Mouse (Mus musculus) intestine, embryonic 15.5 days (tissue): Measurements from ENCODE around the gene Mpig6b. TPM values are rescaled to one million over a fixed set of nuclear protein-coding genes. Genes with fewer than 3 reads are reported as not detected.

Source experiments
- ATAC-seq: fragments of 200-750 bp; cut with Nextera tagmentation; 2 replicates; pipeline ENCODE4 v1.8.0; 2017; ENCODE audit warnings: moderate TSS enrichment, moderate library complexity
- H3K27ac ChIP-seq: fragments of 300-500 bp; sonication (generic); 2 replicates; pipeline ENCODE4 v1.5.1; 2015; ENCODE audit warnings: mild to moderate bottlenecking, inconsistent platforms
- H3K27me3 ChIP-seq: fragments of 300-500 bp; sonication (generic); replicated peaks from 2 replicates; pipeline ENCODE4 v1.6.1; 2015; ENCODE audit warnings: inconsistent platforms
- H3K36me3 ChIP-seq: fragments of 300-500 bp; sonication (generic); 2 replicates; pipeline ENCODE4 v1.6.1; 2015; ENCODE audit warnings: inconsistent platforms
- H3K4me1 ChIP-seq: fragments of 300-500 bp; sonication (generic); replicated peaks from 2 replicates; pipeline ENCODE4 v1.6.1; 2015; ENCODE audit warnings: inconsistent platforms
- H3K4me2 ChIP-seq: fragments of 300-500 bp; sonication (generic); replicated peaks from 2 replicates; pipeline ENCODE4 v1.6.1; 2015; ENCODE audit warnings: mild to moderate bottlenecking, inconsistent platforms
- H3K4me3 ChIP-seq: fragments of 300-500 bp; sonication (generic); replicated peaks from 2 replicates; pipeline ENCODE4 v1.5.1; 2015; ENCODE audit warnings: inconsistent platforms
- H3K9ac ChIP-seq: fragments of 300-500 bp; sonication (generic); 2 replicates; pipeline ENCODE4 v1.6.1; 2015; ENCODE audit warnings: inconsistent platforms
- H3K9me3 ChIP-seq: fragments of 300-500 bp; sonication (generic); 2 replicates; pipeline ENCODE4 v1.6.1; 2016; ENCODE audit warnings: inconsistent platforms
- WGBS: fragments of 180-500 bp; shearing (Covaris S2); methylation state at CpG from one replicate; pipeline ENCODE4 v1.1.7; 2015; 5-methylcytosine and 5-hydroxymethylcytosine counted together
- polyA plus RNA-seq: library from polyadenylated mRNA; unstranded; fragments of >200 nt; fragmentation: Nextera tagmentation; extraction: Ambion mirVana; gene quantifications from 2 replicates; pipeline ENCODE4 v1.2.1, GENCODE M21; 2015

The Mpig6b gene
- polyA plus RNA-seq, 1 experiment from 2014 or later, result 0.35 TPM

DNA sequence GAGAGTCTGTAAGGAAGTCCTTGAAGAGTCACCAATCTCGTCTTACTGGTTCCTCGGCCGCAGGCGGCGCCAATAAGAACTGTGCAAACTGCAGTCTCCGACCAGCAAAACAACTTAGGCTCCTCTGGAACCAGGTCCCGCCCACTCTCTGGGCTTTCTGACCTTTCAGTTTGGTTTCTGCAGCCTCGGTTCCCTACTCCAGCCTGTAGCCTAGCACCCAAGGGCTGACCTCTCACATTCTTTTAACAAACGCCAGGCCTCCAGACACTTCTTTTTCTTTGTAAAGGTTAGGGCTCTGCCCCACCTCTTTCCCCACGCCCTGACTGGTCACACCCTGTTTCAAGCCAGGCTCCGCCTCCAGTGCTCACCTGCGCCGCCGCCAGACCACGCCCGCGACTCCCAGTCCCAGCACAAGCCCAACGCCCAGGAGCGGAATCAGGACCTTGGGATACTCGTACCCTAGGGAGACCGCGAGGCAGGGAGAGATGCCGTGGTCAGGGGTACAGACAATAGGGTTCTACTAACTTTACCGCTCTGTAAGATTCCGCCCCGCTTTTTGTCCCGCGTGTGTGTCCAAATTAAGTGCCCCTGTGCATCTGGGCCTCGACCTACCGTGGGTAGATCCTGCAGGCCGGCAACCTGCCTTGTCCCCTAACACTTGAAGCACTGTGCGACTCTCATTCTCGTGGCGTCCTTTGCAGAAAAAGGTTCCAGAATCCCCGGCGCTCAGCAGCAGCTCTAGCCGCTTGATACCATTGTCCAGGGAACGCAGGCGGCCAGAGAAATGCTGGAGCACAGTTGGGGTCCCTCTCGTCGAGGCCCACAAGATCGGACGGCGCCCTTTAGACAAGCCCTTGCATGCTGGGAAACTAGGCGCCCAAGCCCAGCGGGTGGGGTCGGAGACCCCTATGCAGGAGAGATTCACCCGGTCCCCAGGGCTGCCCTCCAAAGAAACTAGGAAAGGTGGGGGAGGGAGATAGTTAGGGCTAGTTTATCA, 735 bp downstream of the Mpig6b start, which contains the start of gene Ly6g6c:
Ly6g6c (plus strand) TSS at position 438 of the 997 bp plus-strand sequence.
- ATAC-seq, result peak; percentile 89
- Histone ChIP-seq H3K9me3 (no peaks in the 10 kb centered on the region), H3K9ac (peak within 1 kb of the TSS; percentile 42), H3K4me2 (peak within 1 kb of the TSS; percentile 73), H3K27me3 (0 out of 2 replicates have a peak, but pooled peaks cover 6% of the 10 kb centered on the region), H3K36me3 (peaks cover 7% of the 10 kb centered on the region; the same call in 1 of the 2 replicates), H3K27ac (peak within 1 kb of the TSS; percentile 52), H3K4me3 (peak within 1 kb of the TSS; percentile 32), H3K4me1 (peaks cover 50% of the 10 kb centered on the region)
- 3% methylated on average over 48 of the region's 48 CpGs for WGBS

DNA sequence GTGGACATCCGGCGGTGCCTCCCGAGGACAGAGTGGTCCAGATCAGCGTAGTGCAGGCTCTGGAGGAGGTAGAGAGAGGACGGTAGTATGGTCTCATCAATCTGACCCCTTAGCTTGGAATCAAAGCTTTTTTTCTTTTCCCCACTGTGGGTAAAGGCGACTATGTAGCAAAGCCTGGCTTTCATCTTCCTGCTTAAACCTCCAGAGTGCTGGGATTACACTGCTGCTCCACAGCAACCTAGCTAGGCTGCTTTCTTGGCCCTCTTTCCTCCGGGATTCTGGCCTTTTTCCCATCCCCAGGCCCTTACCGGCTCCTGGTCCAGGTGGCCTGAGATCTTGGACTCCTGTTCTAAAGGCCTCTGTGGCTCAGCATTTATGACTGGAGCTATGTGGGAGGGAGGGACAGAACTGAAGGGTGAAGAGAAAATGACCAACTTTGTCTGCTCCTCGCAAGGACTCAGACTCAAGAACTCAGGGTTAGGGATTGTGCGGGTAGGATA, 1.6 kb downstream of the Mpig6b start:
- Histone ChIP-seq H3K36me3 (peaks cover 7% of the 10 kb centered on the region; the same call in 1 of the 2 replicates), H3K9ac (no peak overlapping the region), H3K4me3 (peak overlapping the region; percentile 32), H3K9me3 (no peaks in the 10 kb centered on the region), H3K27me3 (0 out of 2 replicates have a peak, but pooled peaks cover 6% of the 10 kb centered on the region), H3K4me2 (peak overlapping the region; percentile 73), H3K4me1 (peaks cover 57% of the 10 kb centered on the region), H3K27ac (peak overlapping the region; percentile 52)
- WGBS, result 32% methylated on average over 10 of the region's 10 CpGs
- peak; percentile 3 for ATAC-seq

DNA sequence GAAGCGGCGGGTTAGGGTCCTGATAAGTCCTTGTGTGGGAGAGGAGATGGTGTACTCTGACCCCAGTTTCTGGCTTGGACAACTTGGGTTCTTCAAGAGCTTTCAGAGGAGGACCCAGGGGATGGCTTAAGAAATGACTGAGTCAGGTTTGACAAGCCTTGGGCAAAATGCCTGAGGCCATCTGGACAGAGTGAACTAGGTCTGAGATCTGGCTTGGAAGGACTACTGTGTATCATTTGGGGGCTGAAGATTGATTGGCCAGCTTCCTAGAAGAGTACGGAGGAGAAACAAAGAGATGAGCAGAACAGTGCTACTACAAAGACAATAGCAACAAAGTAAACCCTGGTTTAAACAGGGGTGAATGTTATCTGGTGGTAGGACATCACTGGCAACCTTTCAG, 2.5 kb downstream of the Mpig6b start:
- H3K9me3 ChIP-seq, result no peaks in the 10 kb centered on the region
- H3K9ac ChIP-seq, result no peak overlapping the region
- H3K27ac ChIP-seq, result no peak overlapping the region
- 0 out of 2 replicates have a peak, but pooled peaks cover 6% of the 10 kb centered on the region for H3K27me3 ChIP-seq
- 81% methylated on average over 3 of the region's 3 CpGs for whole genome bisulfite sequencing
- no peak overlapping the region for H3K4me2 ChIP-seq
- H3K36me3 ChIP-seq, result peaks cover 7% of the 10 kb centered on the region; the same call in 1 of the 2 replicates
- ATAC-seq, result no peak
- H3K4me3 ChIP-seq, result no peak overlapping the region
- peaks cover 62% of the 10 kb centered on the region for H3K4me1 ChIP-seq

DNA sequence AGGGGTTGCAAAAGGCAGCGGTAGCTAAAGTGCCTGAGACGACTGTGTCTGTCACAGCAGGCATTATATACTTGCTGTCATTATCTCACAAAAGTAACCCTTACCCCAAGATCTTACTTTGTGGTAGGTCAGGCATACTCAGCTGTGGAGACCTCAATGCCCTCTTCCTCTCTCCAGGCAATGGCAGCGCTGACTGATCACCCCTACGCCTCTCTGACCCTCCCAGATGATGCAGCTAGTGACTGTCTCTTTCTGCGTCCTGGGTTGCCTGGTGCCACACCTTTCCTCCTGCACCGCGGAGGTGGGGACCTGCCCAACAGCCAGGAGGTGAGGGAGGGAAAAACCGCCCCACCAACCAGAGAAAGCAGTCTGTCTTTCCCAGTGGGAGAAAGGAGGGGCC, 4.7 kb downstream of the Mpig6b start:
- Histone ChIP-seq H3K4me2 (no peak overlapping the region), H3K27ac (0 out of 2 replicates have a peak overlapping the region, but pooled peaks have one; percentile 6), H3K4me1 (peaks cover 65% of the 10 kb centered on the region), H3K27me3 (no peaks in the 10 kb centered on the region), H3K9me3 (no peaks in the 10 kb centered on the region), H3K4me3 (no peak overlapping the region), H3K36me3 (peaks cover 7% of the 10 kb centered on the region; the same call in 1 of the 2 replicates), H3K9ac (no peak overlapping the region)
- ATAC-seq, result no peak
- 66% methylated on average over 8 of the region's 8 CpGs for WGBS

DNA sequence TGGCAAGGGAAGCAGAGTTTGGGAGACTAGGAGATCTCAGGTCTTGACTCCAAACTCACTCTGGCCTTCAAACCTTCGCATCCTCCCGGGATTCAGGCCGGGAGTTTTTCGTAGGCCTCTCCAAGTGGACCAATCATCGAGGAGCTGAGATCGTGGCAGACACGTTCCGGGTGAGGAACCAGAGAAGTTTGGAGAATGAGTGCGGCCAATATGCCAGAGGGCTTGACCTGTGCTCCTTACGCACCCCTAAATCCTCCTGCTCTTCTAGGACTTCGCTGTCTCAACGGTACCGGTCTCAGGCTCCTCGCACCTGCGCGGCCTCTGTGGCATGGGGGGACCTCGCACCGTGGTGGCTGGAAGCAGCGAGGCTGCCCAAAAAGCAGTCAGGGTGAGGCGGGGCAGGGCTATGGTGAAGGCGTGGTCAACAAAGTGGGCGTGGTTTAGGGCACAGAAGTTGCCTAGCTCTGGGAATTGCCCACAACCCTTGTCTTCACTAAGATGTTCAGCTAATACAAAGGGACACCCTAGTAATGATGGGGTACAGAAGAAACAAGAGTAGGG, 5.2 kb downstream of the Mpig6b start:
- peaks cover 9% of the 10 kb centered on the region for H3K36me3 ChIP-seq
- H3K27ac ChIP-seq, result no peak overlapping the region
- 0 out of 2 replicates have a peak overlapping the region, but pooled peaks have one; percentile 2 for H3K9ac ChIP-seq
- peak overlapping the region; percentile 65 for H3K4me3 ChIP-seq
- ATAC-seq, result no peak
- no peaks in the 10 kb centered on the region for H3K27me3 ChIP-seq
- 63% methylated on average over 22 of the region's 22 CpGs for WGBS
- no peaks in the 10 kb centered on the region for H3K9me3 ChIP-seq
- peaks cover 64% of the 10 kb centered on the region for H3K4me1 ChIP-seq
- peak overlapping the region; percentile 79 for H3K4me2 ChIP-seq

DNA sequence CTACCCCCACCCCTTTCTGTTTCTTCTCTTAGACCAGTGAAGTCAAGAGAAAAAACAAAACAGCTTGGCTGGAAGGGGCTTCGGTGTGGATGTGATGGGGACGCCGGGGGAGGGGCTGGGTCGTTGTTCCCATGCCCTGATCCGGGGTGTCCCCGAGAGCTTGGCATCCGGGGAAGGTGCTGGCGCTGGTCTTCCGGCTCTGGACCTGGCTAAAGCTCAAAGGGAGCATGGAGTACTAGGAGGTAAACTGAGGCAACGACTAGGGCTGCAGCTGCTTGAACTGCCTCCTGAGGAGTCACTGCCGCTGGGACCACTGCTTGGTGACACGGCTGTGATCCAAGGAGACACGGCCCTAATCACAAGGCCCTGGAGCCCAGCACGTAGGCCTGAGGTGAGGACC, 5.9 kb downstream of the Mpig6b start:
- peak overlapping the region; percentile 65 for H3K4me3 ChIP-seq
- H3K9ac ChIP-seq, result peak overlapping the region; percentile 71
- H3K4me1 ChIP-seq, result peaks cover 57% of the 10 kb centered on the region
- peak overlapping the region; percentile 93; the same call in 1 of the 2 replicates for H3K27ac ChIP-seq
- peaks cover 14% of the 10 kb centered on the region for H3K36me3 ChIP-seq
- WGBS, result 29% methylated on average over 14 of the region's 14 CpGs
- H3K27me3 ChIP-seq, result no peaks in the 10 kb centered on the region
- peak overlapping the region; percentile 79 for H3K4me2 ChIP-seq
- no peak for ATAC-seq
- no peaks in the 10 kb centered on the region for H3K9me3 ChIP-seq

DNA sequence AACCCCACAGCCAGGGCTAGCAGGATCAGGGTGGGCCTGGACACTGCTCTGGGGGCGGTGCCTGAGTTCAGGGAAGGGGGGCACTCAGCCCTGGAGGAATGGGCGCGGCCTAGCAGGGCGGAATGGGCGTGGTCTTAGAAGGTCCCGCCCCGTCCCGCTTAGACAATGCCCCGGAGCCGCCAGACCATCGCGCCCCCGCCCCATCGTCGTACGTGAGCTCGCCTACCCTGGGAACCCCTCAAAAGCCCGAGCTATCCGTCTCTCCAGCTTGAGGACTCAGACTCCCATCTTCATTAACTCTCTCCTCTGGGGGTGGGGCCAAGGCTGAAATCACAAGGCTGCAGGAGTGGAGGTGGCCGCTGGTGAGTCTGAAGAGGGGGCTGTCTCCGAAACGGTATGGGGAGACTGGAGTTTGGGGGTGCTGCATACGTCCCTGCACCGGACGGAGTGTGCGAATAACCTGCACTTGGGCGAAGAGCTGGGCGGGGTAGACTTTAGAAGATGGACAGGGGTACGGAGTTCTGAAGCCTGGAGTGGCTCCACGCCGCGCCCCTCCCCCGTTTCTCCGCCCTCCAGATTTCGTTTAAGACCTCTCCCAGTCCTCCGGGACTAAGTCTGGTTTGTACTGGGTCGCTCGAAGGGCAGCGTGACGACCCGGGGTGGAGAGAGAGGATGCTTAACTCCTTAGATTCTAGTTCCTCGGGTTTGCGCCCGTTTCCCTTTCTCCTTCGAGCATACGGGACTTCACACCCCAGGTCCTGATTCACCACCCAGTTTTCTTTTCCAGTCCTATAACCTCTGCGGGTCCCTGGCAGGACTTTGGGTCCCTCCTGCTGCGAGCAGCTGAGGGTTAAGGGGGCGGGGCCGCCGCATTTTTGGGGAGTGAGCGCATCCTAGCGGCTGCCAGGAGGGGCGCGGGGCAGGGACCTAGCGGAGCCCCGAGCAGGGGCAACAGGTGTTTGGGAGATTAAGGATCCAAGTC, 6.8 kb downstream of the Mpig6b start, which contains the start of gene Ddah2:
Ddah2 (plus strand) TSS at position 125 of the 982 bp plus-strand sequence.
- peaks cover 48% of the 10 kb centered on the region for H3K4me1 ChIP-seq

DNA sequence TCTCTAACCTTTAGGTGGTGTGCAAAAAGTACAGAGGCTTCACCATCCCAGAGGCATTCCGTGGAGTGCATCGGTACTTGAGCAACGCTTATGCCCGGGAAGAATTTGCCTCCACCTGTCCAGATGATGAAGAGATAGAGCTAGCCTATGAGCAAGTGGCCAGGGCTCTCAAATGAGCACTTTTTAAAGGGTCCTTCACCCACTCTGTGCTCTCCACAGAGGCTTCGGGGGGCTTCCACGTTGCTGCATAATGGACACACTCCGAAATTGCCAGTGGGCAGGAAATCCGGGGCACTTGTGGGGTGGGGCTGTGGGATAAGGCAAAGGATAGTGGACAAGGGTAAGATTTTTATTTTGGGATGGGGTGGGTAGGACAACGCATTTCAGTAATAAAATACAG, 7.7 kb downstream of the Mpig6b start:
- Histone ChIP-seq H3K4me3 (no peak overlapping the region), H3K4me2 (peak overlapping the region; percentile 79), H3K36me3 (peaks cover 25% of the 10 kb centered on the region), H3K4me1 (peaks cover 42% of the 10 kb centered on the region), H3K9me3 (0 out of 2 replicates have a peak, but pooled peaks cover 4% of the 10 kb centered on the region), H3K9ac (no peak overlapping the region), H3K27ac (peak overlapping the region; percentile 27; the same call in 1 of the 2 replicates), H3K27me3 (no peaks in the 10 kb centered on the region)
- ATAC-seq, result peak; percentile 1; the same call in 1 of the 2 replicates
- 54% methylated on average over 9 of the region's 9 CpGs for WGBS

More for the DNA sequence above, 6.8 kb downstream of the Mpig6b start, which contains the start of gene Ddah2:
- peak; percentile 91 for ATAC-seq
- no peaks in the 10 kb centered on the region for H3K27me3 ChIP-seq
- H3K9me3 ChIP-seq, result 0 out of 2 replicates have a peak, but pooled peaks cover under 1% of the 10 kb centered on the region
- peak within 1 kb of the TSS; percentile 65 for H3K4me3 ChIP-seq
- WGBS, result under 1% methylated on average over 57 of the region's 57 CpGs
- H3K27ac ChIP-seq, result peak within 1 kb of the TSS; percentile 93
- peaks cover 19% of the 10 kb centered on the region for H3K36me3 ChIP-seq
- H3K9ac ChIP-seq, result peak within 1 kb of the TSS; percentile 71
- H3K4me2 ChIP-seq, result peak within 1 kb of the TSS; percentile 79

DNA sequence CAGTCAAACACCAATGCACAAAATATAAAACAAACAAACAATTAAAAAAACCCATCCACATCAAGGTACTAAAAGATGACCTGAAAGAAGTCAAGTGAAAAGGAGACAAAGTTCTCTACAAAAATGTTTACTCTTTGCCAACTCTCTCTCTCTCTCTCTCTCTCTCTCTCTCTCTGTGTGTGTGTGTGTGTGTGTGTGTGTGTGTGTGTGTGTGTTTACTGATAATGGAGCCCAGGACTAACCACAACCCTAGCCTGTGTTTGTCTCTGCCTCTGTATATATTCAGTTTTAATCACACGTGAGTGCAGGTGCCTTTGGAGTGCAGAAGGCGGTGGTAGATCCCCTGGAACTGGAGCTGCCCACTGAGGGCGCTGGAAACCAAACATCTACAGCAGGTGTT, 8.9 kb downstream of the Mpig6b start:
- 74% methylated on average over 3 of the region's 3 CpGs for whole genome bisulfite sequencing
- no peak for ATAC-seq
- Histone ChIP-seq H3K27ac (no peak overlapping the region), H3K9ac (no peak overlapping the region), H3K27me3 (no peaks in the 10 kb centered on the region), H3K4me3 (no peak overlapping the region), H3K4me1 (peaks cover 40% of the 10 kb centered on the region), H3K9me3 (0 out of 2 replicates have a peak, but pooled peaks cover 4% of the 10 kb centered on the region), H3K4me2 (no peak overlapping the region), H3K36me3 (peaks cover 31% of the 10 kb centered on the region)

DNA sequence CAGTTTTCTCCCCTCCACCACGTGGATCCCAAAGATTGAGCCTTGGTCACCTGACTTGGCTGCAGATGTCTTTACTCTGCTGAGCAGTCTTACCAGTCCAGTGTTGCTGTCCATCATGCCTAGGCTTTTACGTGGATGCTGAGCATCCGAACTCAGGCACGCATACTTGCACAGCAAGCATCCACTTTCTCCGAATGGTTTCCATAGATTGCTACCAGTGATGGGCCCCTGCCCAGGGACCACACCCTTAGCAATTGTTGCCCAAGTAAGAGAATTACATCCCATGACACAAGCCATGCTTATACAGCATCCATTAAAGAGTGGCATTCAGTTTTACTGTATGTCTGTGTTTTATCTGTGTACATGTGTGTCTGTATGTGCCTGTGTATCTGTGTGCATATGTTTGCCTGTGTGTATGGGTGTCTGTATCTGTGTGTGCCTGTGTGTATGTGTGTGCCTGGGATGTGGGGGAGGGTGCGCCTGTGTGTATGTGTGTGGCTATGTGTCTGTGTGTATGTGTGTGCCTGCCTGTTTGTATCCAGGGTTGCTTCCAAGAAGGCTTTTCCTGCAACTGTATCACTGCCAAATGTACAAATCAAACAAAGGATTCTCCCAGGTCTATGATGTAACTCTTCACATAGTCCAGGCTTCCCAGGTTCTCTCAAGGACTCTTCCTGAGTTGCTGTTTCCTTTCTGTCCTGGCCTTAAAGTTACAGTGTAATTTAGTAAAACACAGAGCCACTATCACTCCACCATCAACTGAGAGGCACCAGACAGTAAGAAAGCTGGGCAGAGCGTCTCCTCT, 10.1 kb downstream of the Mpig6b start:
- 0 out of 2 replicates have a peak, but pooled peaks cover 4% of the 10 kb centered on the region for H3K9me3 ChIP-seq

More for the DNA sequence above, 10.1 kb downstream of the Mpig6b start:
- H3K4me2 ChIP-seq, result no peak overlapping the region
- ATAC-seq, result no peak
- H3K4me1 ChIP-seq, result peaks cover 34% of the 10 kb centered on the region
- H3K9ac ChIP-seq, result 0 out of 2 replicates have a peak overlapping the region, but pooled peaks have one; percentile 18
- no peak overlapping the region for H3K27ac ChIP-seq
- WGBS, result 88% methylated on average over 7 of the region's 7 CpGs
- no peaks in the 10 kb centered on the region for H3K27me3 ChIP-seq
- H3K36me3 ChIP-seq, result peaks cover 26% of the 10 kb centered on the region
- H3K4me3 ChIP-seq, result no peak overlapping the region
